Mouse (Mus musculus) forebrain, embryonic 15.5 days (tissue): ENCODE data around the gene Pgap2. TPM values are rescaled to one million over a fixed set of nuclear protein-coding genes. Genes with fewer than 3 reads are reported as not detected.

Experiments used
- ATAC-seq: fragments of 200-750 bp; cut with Nextera tagmentation; replicated peaks from 2 replicates; pipeline ENCODE4 v1.8.0; 2017; ENCODE audit warnings: mild to moderate bottlenecking, moderate TSS enrichment, moderate library complexity
- H3K27ac ChIP-seq: fragments of 300-500 bp; sonication (generic); replicated peaks from 2 replicates; pipeline ENCODE4 v1.5.1; 2015; ENCODE audit warnings: mild to moderate bottlenecking, inconsistent platforms
- H3K27me3 ChIP-seq: fragments of 300-500 bp; sonication (generic); 2 replicates; pipeline ENCODE4 v1.6.1; 2015; ENCODE audit warnings: inconsistent platforms
- H3K36me3 ChIP-seq: fragments of 300-500 bp; sonication (generic); 2 replicates; pipeline ENCODE4 v1.6.1; 2015; ENCODE audit warnings: mild to moderate bottlenecking, inconsistent platforms
- H3K4me1 ChIP-seq: fragments of 300-500 bp; sonication (generic); 2 replicates; pipeline ENCODE4 v1.6.1; 2015; ENCODE audit warnings: inconsistent platforms
- H3K4me2 ChIP-seq: fragments of 300-500 bp; sonication (generic); replicated peaks from 2 replicates; pipeline ENCODE4 v1.6.1; 2015; ENCODE audit warnings: mild to moderate bottlenecking, inconsistent platforms
- H3K4me3 ChIP-seq: fragments of 300-500 bp; sonication (generic); 2 replicates; pipeline ENCODE4 v1.5.1; 2015; ENCODE audit warnings: mild to moderate bottlenecking, inconsistent platforms
- H3K9ac ChIP-seq: fragments of 300-500 bp; sonication (generic); replicated peaks from 2 replicates; pipeline ENCODE4 v1.6.1; 2015; ENCODE audit warnings: mild to moderate bottlenecking, inconsistent platforms
- H3K9me3 ChIP-seq: fragments of 300-500 bp; sonication (generic); 2 replicates; pipeline ENCODE4 v1.6.1; 2016; ENCODE audit warnings: inconsistent platforms
- WGBS: fragments of 180-500 bp; shearing (Covaris S2); methylation state at CpG from one replicate; pipeline ENCODE4 v1.1.7; 2015; ENCODE audit warnings: mixed read lengths; 5-methylcytosine and 5-hydroxymethylcytosine counted together
- polyA plus RNA-seq: library from polyadenylated mRNA; unstranded; fragments of >200 nt; fragmentation: Nextera tagmentation; extraction: Ambion mirVana; gene quantifications from 2 replicates; pipeline ENCODE4 v1.2.1, GENCODE M21; 2015

Gene Pgap2
- polyA plus RNA-seq: 52.9 and 54.1 TPM in 2 replicates

DNA sequence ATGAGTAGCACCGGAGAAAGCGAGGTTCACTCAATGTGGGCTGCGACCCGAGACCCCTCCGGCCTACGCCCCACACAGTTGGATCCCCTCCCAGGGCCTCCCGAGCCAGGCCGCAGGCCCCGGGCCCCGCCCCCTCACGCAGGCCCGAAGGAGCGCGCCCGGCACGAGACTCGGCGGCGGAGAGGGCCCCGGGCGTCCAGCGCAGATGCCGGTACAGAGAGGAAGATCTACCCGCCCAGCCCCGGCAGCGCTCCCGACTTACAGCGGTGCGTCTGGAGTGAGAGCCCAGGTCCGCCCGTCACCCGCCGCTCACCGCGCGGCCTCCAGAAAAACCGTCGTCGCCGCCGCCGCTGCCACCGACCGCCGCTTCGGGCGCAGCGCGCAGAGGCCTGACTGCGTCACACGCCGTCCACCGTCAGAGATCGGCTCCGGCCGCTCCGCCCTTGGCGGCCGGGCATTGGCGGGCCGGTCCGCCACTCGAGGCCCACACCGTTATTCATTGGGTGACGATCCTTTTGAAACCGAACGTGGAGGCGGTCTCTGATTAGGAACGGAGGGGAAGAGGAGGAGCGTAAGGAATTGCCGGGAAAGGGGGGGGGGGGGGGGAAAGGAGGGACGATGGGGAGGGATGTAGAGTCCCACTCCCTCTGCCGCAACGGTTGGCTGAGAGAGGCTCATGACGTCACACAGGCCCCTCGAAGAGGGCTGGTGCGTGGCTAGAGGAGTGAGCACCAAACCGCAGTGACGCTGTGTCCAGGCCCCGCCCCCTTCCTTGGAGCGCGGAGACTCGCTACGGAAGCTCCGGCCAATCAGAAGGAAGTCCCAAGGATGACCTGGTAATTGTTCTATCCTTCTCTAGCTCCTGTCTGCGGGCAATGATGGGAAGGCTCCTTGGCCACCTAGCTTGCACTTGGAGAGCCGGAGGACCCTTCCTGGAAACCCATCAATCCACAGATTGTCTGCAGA lies at the start of gene Pgap2, which contains the start of gene Nup98:
Pgap2 (plus strand) TSS at position 453 of the 966 bp plus-strand sequence.
Nup98 (minus strand) TSS at position 421 of the 966 bp plus-strand sequence.
- Histone ChIP-seq H3K36me3 (no peaks in the 10 kb centered on the region), H3K9ac (peak within 1 kb of the TSS; percentile 78), H3K9me3 (no peaks in the 10 kb centered on the region), H3K4me1 (peaks cover 22% of the 10 kb centered on the region), H3K27ac (peak within 1 kb of the TSS; percentile 96), H3K4me3 (peak within 1 kb of the TSS; percentile 80), H3K27me3 (no peaks in the 10 kb centered on the region), H3K4me2 (peak within 1 kb of the TSS; percentile 72)
- under 1% methylated on average over 65 of the region's 87 CpGs for WGBS
- ATAC-seq: peak; percentile 98

DNA sequence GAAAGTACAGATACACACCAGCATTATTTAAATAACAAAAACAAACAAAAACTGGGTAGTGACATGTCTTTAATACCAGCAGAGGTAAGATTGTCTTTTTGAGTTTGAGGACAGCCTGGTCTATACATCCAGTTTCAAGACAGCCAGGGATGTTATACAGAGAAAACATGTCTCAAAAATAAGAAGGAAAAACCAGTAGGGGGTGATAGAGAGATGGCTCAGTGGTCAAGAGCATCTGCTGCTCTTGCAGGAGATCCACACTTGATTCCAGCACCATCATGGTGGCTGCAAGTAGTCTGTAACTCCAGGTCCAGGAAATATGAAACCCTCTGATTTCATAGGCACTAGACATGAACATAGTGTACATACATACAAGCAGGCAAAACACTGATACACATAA lies 39.7 kb upstream of the Pgap2 start:
- H3K4me3 ChIP-seq: no peak overlapping the region
- H3K9me3 ChIP-seq: no peaks in the 10 kb centered on the region
- H3K27ac ChIP-seq: no peak overlapping the region
- H3K4me2 ChIP-seq: no peak overlapping the region
- H3K4me1 ChIP-seq: no peaks in the 10 kb centered on the region
- ATAC-seq: no peak
- H3K9ac ChIP-seq: no peak overlapping the region
- no peaks in the 10 kb centered on the region for H3K27me3 ChIP-seq
- H3K36me3 ChIP-seq: peaks cover 26% of the 10 kb centered on the region; the same call in 1 of the 2 replicates

DNA sequence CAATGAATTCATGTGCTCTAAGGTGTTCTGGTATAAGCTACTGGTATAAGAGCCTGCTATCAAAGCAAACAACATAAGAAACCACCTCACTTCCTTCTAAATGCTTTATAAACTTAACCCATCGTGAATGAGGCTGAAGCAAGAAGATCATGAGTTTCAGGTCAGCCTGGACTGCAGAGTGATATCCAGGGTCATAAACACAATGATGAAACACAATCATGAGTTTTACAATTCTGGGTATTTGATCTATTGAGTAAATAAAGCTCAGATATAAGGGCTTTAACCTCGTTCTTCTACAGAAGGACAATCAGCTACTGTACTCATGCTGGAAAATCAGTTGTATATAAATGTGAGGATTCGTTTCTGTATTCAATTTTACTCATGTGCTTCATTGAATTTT lies 26.2 kb upstream of the Pgap2 start:
- no peak for ATAC-seq
- Histone ChIP-seq H3K4me2 (no peak overlapping the region), H3K27me3 (no peaks in the 10 kb centered on the region), H3K4me3 (no peak overlapping the region), H3K36me3 (peaks cover 72% of the 10 kb centered on the region), H3K9me3 (no peaks in the 10 kb centered on the region), H3K27ac (no peak overlapping the region), H3K9ac (no peak overlapping the region), H3K4me1 (no peaks in the 10 kb centered on the region)
- 98% methylated on average over 3 of the region's 3 CpGs for WGBS

DNA sequence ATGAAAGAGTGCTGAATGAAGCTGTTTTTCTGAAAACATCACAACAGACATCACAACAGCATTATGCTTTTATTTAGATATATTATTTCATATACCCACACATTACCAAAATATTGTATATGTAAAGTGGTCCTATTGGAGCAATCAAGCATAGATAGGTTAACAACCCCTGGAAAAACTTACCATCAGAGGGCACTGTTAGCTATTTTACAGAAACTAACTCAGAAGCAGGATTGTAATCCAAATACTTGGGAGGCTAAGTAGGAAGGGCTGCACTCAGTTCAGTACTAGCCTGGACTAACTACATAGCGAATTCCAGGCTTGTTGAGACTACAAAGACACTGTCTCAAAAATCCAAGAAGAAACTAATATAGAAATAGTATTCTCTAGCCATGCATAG lies 17.7 kb upstream of the Pgap2 start:
- H3K9me3 ChIP-seq: no peaks in the 10 kb centered on the region
- H3K27ac ChIP-seq: no peak overlapping the region
- H3K9ac ChIP-seq: no peak overlapping the region
- no peaks in the 10 kb centered on the region for H3K27me3 ChIP-seq
- H3K4me2 ChIP-seq: no peak overlapping the region
- H3K36me3 ChIP-seq: peaks cover 63% of the 10 kb centered on the region
- ATAC-seq: no peak
- H3K4me1 ChIP-seq: no peaks in the 10 kb centered on the region
- 87% methylated on average over 1 of the region's 1 CpGs for WGBS
- H3K4me3 ChIP-seq: no peak overlapping the region

DNA sequence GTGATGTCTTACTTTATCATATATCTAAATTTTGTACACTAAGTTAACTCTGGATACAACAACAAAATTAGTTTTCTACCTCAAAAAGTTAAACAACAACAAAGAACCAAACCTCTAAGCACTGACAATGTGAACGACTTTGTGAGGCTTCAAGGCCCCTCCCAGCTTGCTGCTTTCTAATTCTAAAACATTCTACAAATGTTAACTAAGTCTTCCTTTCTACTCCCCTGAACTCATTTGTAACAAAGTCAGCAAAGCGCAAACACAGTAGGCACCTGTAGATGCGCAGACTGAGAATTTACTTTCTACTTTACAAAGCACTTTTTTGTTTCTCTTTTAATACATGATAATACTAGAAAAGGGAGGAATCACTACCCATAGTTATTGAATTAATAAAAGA lies 9.4 kb upstream of the Pgap2 start:
- Histone ChIP-seq H3K36me3 (no peaks in the 10 kb centered on the region), H3K4me2 (no peak overlapping the region), H3K9ac (no peak overlapping the region), H3K27me3 (no peaks in the 10 kb centered on the region), H3K4me3 (no peak overlapping the region), H3K4me1 (no peaks in the 10 kb centered on the region), H3K27ac (no peak overlapping the region), H3K9me3 (no peaks in the 10 kb centered on the region)
- WGBS: 85% methylated on average over 3 of the region's 3 CpGs
- no peak for ATAC-seq

GRCm38 (mm10) chr7:102200996-102201785 lies 8.8 kb upstream of the Pgap2 start:
- no peak overlapping the region for H3K4me3 ChIP-seq
- H3K36me3 ChIP-seq: no peaks in the 10 kb centered on the region
- no peak overlapping the region for H3K9ac ChIP-seq
- ATAC-seq: no peak
- no peaks in the 10 kb centered on the region for H3K27me3 ChIP-seq
- no peaks in the 10 kb centered on the region for H3K9me3 ChIP-seq
- H3K27ac ChIP-seq: no peak overlapping the region
- no peaks in the 10 kb centered on the region for H3K4me1 ChIP-seq
- no peak overlapping the region for H3K4me2 ChIP-seq

GRCm38 (mm10) chr7:102204296-102204857 lies 5.6 kb upstream of the Pgap2 start:
- no peak for ATAC-seq
- H3K27me3 ChIP-seq: no peaks in the 10 kb centered on the region
- H3K9ac ChIP-seq: no peak overlapping the region
- no peaks in the 10 kb centered on the region for H3K9me3 ChIP-seq
- 91% methylated on average over 3 of the region's 3 CpGs for WGBS
- no peak overlapping the region for H3K4me3 ChIP-seq
- H3K4me2 ChIP-seq: no peak overlapping the region
- peaks cover 19% of the 10 kb centered on the region for H3K4me1 ChIP-seq
- H3K27ac ChIP-seq: no peak overlapping the region
- H3K36me3 ChIP-seq: no peaks in the 10 kb centered on the region

- Histone ChIP-seq H3K27ac (no peak overlapping the region), H3K4me2 (no peak overlapping the region), H3K4me3 (no peak overlapping the region), H3K9ac (no peak overlapping the region), H3K27me3 (no peaks in the 10 kb centered on the region), H3K36me3 (no peaks in the 10 kb centered on the region), H3K9me3 (no peaks in the 10 kb centered on the region), H3K4me1 (peaks cover 19% of the 10 kb centered on the region)
- ATAC-seq: no peak
- WGBS: 87% methylated on average over 1 of the region's 1 CpGs
Measured at GRCm38 (mm10) chr7:102205646-102206045, 4.4 kb upstream of the Pgap2 start.

DNA sequence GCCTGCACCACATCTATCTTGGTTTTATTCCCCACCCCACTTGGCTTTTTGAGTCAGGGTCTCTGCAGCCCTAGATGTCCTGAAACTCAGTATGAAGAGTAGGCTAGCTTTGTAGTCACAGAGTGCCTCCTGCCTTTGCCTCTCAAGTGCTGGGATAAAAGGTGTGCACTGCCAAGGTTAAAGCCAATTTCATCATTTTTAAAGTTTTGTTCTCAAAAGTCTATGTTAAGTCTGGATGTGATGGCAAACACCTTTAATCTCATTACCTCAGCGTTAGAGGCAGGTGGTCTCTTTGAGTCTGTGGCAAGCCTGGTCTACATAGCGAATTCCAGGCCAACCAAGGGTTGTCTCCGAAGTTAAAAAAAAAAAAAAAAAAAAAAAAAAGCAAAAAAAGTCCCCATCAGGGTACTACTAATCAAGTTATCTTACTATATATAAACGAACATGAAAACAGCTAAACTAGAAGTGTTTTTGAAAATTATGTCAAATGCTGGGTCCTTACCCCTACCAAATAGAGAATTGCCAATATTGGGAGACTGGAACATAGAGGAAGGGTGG lies 1.1 kb upstream of the Pgap2 start:
- Histone ChIP-seq H3K4me3 (peak overlapping the region; percentile 80), H3K9me3 (no peaks in the 10 kb centered on the region), H3K27me3 (no peaks in the 10 kb centered on the region), H3K4me2 (peak overlapping the region; percentile 72), H3K9ac (peak overlapping the region; percentile 78), H3K4me1 (peaks cover 22% of the 10 kb centered on the region), H3K36me3 (no peaks in the 10 kb centered on the region), H3K27ac (no peak overlapping the region)
- ATAC-seq: no peak
- WGBS: 53% methylated on average over 4 of the region's 4 CpGs

- WGBS: 71% methylated on average over 3 of the region's 3 CpGs
- peaks cover 22% of the 10 kb centered on the region for H3K4me1 ChIP-seq
- H3K4me2 ChIP-seq: peak overlapping the region; percentile 56
Measured at GRCm38 (mm10) chr7:102211071-102211470, 1.1 kb downstream of the Pgap2 start.

DNA sequence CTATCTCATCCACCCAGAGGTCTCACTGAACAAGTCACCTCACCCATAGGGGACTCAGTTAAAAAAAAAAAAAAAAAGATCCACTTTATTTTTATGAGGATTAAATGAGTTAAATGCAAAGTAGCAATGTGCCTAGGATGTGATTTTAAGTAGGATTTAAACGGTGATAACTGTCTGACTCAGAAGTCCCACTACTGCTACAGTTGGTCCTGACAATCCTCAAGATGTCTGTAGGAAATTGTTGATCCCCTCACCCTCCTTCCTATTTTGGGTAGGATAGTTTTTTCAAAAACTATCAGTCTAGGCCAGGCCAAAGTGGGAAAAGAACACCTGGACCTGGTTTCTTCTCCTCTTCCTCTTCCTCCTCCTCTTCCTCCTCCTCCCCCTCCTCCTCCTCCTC lies 11.9 kb downstream of the Pgap2 start:
- H3K4me2 ChIP-seq: no peak overlapping the region
- H3K9ac ChIP-seq: no peak overlapping the region
- no peak for ATAC-seq
- no peak overlapping the region for H3K4me3 ChIP-seq
- 54% methylated on average over 1 of the region's 1 CpGs for WGBS
- H3K27ac ChIP-seq: no peak overlapping the region
- H3K4me1 ChIP-seq: peaks cover 9% of the 10 kb centered on the region; the same call in 1 of the 2 replicates
- H3K36me3 ChIP-seq: no peaks in the 10 kb centered on the region
- no peaks in the 10 kb centered on the region for H3K9me3 ChIP-seq
- H3K27me3 ChIP-seq: no peaks in the 10 kb centered on the region

More at GRCm38 (mm10) chr7:102211071-102211470, 1.1 kb downstream of the Pgap2 start:
- no peaks in the 10 kb centered on the region for H3K9me3 ChIP-seq
- no peak for ATAC-seq
- H3K9ac ChIP-seq: peak overlapping the region; percentile 67; the same call in 1 of the 2 replicates
- peak overlapping the region; percentile 96 for H3K27ac ChIP-seq
- peak overlapping the region; percentile 80 for H3K4me3 ChIP-seq
- H3K36me3 ChIP-seq: no peaks in the 10 kb centered on the region
- no peaks in the 10 kb centered on the region for H3K27me3 ChIP-seq
